ENCODE assay signal across 31 mouse cellular contexts in genomic region chr11:67078000-67078399, GRCm38 (mm10). TPM values are rescaled to one million over a fixed set of nuclear protein-coding genes. Genes with fewer than 3 reads are reported as not detected.
DNase-seq lines count a peak whose midpoint lies in the region; ATAC-seq and TF ChIP-seq lines count a peak whose summit lies in the region.
"Had no signal": no experiment of that assay in that cellular context is flagged by ENCODE, and none has a peak within 500 bp of the region (broad histone marks: within the 10 kb centered on the region; RNA-seq: fewer than 3 reads in every experiment).

TSS of gene Myh3 (plus strand) at chr11:67078300.

- no peaks in the 10 kb centered on the region for H3K79me2 ChIP-seq in myocyte (ENCODE audit: control insufficient read depth, insufficient read depth)

- no peak within 1 kb of the TSS for H3K4me2 ChIP-seq in midbrain, embryonic 16.5 days (ENCODE audit: low read length)
- no peak within 1 kb of the TSS for H3K4me2 ChIP-seq in embryonic facial prominence, embryonic 15.5 days (replicated peaks)
- peak within 1 kb of the TSS; percentile 65 for H3K4me2 ChIP-seq in myocyte (ENCODE audit: low read depth)
- H3K4me2 ChIP-seq: heart, embryonic 15.5 days; hindbrain, embryonic 15.5 days; liver, embryonic 15.5 days; lung, embryonic 14.5 days; midbrain, embryonic 11.5 days had no signal

- H3K9ac ChIP-seq in midbrain, embryonic 16.5 days (ENCODE audit: low read depth, low read length): no peak within 1 kb of the TSS
- no peak within 1 kb of the TSS for H3K9ac ChIP-seq in embryonic facial prominence, embryonic 15.5 days
- H3K9ac ChIP-seq: heart, embryonic 15.5 days; hindbrain, embryonic 15.5 days; liver, embryonic 15.5 days; lung, embryonic 14.5 days had no signal

- peak; percentile 74 for TF ChIP-seq POLR2A in myocyte (IDR thresholded peaks at IDR 0.05; ENCODE audit: insufficient read length, low read depth)

- peaks cover 41% of the 10 kb centered on the region for H3K4me1 ChIP-seq in midbrain, embryonic 10.5 days
- H3K4me1 ChIP-seq in midbrain, embryonic 16.5 days (ENCODE audit: control insufficient read depth, insufficient read depth, low read length): peaks cover 2% of the 10 kb centered on the region; the same call in 1 of the 2 replicates
- H3K4me1 ChIP-seq in embryonic facial prominence, embryonic 15.5 days: no peaks in the 10 kb centered on the region; the same call in 1 of the 2 replicates

- DNase-seq in gastrocnemius, postnatal 25 days: no peak
- no peak for DNase-seq in gastrocnemius, adult 8-10 months (ENCODE audit: low spot score in 2 of 2)
- no peak for DNase-seq in midbrain, embryonic 10.5 days (ENCODE audit: low spot score)
- DNase-seq: adrenal gland, postnatal 36 days; cerebellum, adult 18-20 months; heart, adult 11 months; heart, postnatal 4 days; kidney, adult 11 months; kidney, postnatal 36 days; lung, embryonic 14.5 days; lung, postnatal 14 days; right cerebral cortex, adult 18-20 months; right cerebral cortex, postnatal 4 days had no signal

- H3K9me3 ChIP-seq in midbrain, embryonic 10.5 days (replicated peaks): no peaks in the 10 kb centered on the region
- H3K9me3 ChIP-seq in midbrain, embryonic 16.5 days (replicated peaks; ENCODE audit: control insufficient read depth, low read length, poor library complexity, severe bottlenecking): no peaks in the 10 kb centered on the region
- no peaks in the 10 kb centered on the region for H3K9me3 ChIP-seq in embryonic facial prominence, embryonic 15.5 days (replicated peaks)
- H3K9me3 ChIP-seq: forebrain, embryonic 10.5 days; heart, embryonic 10.5 days; heart, embryonic 15.5 days; hindbrain, embryonic 15.5 days; liver, embryonic 15.5 days had no signal

- no peak within 1 kb of the TSS for H3ac ChIP-seq in myocyte (ENCODE audit: control insufficient read depth, insufficient read length)

- peaks cover 11% of the 10 kb centered on the region for H3K27me3 ChIP-seq in midbrain, embryonic 10.5 days (ENCODE audit: low read depth, poor library complexity, severe bottlenecking)
- H3K27me3 ChIP-seq in midbrain, embryonic 16.5 days (ENCODE audit: control insufficient read depth, insufficient read depth, low read depth, low read length): no peaks in the 10 kb centered on the region
- peaks cover 4% of the 10 kb centered on the region; the same call in 1 of the 2 replicates for H3K27me3 ChIP-seq in embryonic facial prominence, embryonic 15.5 days
- no peaks in the 10 kb centered on the region for H3K27me3 ChIP-seq in myocyte (ENCODE audit: control insufficient read depth, insufficient read depth, insufficient read length)

- no peak within 1 kb of the TSS for H3K4me3 ChIP-seq in midbrain, embryonic 10.5 days
- H3K4me3 ChIP-seq in midbrain, embryonic 16.5 days (ENCODE audit: low read depth, low read length): no peak within 1 kb of the TSS
- H3K4me3 ChIP-seq in embryonic facial prominence, embryonic 15.5 days (replicated peaks): peak within 1 kb of the TSS; percentile 3
- peak within 1 kb of the TSS; percentile 43 for H3K4me3 ChIP-seq in myocyte
- H3K4me3 ChIP-seq: forebrain, embryonic 10.5 days; heart, embryonic 10.5 days; heart, embryonic 15.5 days; hindbrain, embryonic 15.5 days; layer of hippocampus, adult 2 months; left cerebral cortex, adult 2 months; liver, embryonic 15.5 days had no signal

- WGBS in midbrain, embryonic 10.5 days: 92% methylated on average over 5 of the region's 5 CpGs
- 94% methylated on average over 5 of the region's 5 CpGs for WGBS in midbrain, embryonic 16.5 days
- WGBS in embryonic facial prominence, embryonic 15.5 days: 80% methylated on average over 5 of the region's 5 CpGs

- ATAC-seq in midbrain, embryonic 16.5 days: no peak
- ATAC-seq in embryonic facial prominence, embryonic 15.5 days (ENCODE audit: insufficient number of reproducible peaks, low FRiP score, low TSS enrichment, low read depth): no peak
- ATAC-seq in megakaryocyte, adult 5-6 weeks (ENCODE audit: poor library complexity, severe bottlenecking): no peak
- ATAC-seq in CD4-positive, CD25-positive, alpha-beta regulatory T cell, adult 4 months: no peak
- ATAC-seq: forebrain, embryonic 16.5 days; inflammation-experienced regulatory T-cells, adult 6 months had no signal

- H3K36me3 ChIP-seq in midbrain, embryonic 10.5 days: no peaks in the 10 kb centered on the region
- no peaks in the 10 kb centered on the region for H3K36me3 ChIP-seq in midbrain, embryonic 16.5 days (ENCODE audit: control insufficient read depth, insufficient read depth, low read length)
- no peaks in the 10 kb centered on the region for H3K36me3 ChIP-seq in embryonic facial prominence, embryonic 15.5 days
- no peaks in the 10 kb centered on the region for H3K36me3 ChIP-seq in myocyte (ENCODE audit: control insufficient read depth, insufficient read depth)
- H3K36me3 ChIP-seq: forebrain, embryonic 10.5 days; heart, embryonic 10.5 days; heart, embryonic 15.5 days; hindbrain, embryonic 15.5 days; liver, embryonic 15.5 days had no signal

- 0 out of 2 replicates have a peak within 1 kb of the TSS, but pooled peaks have one; percentile 13 for H3K27ac ChIP-seq in midbrain, embryonic 10.5 days (replicated peaks)
- H3K27ac ChIP-seq in midbrain, embryonic 16.5 days (ENCODE audit: low read length): no peak within 1 kb of the TSS
- 0 out of 2 replicates have a peak within 1 kb of the TSS, but pooled peaks have one; percentile 4 for H3K27ac ChIP-seq in embryonic facial prominence, embryonic 15.5 days (replicated peaks)
- H3K27ac ChIP-seq: heart, embryonic 10.5 days; heart, embryonic 15.5 days; hindbrain, embryonic 15.5 days; layer of hippocampus, adult 2 months; left cerebral cortex, adult 2 months; liver, embryonic 15.5 days had no signal

TF ChIP-seq in myocyte, 11 proteins besides CTCF, POLR2A, EP300 and RAD21:
- peak; percentile 43 for TF ChIP-seq SRF (IDR thresholded peaks at IDR 0.05; ENCODE audit: control insufficient read depth, insufficient read length, low read depth)
- no peak for TF ChIP-seq REST (IDR thresholded peaks at IDR 0.05; ENCODE audit: insufficient read depth, insufficient read length)

RNA-seq across cellular contexts. Expression of gene Myh3, which starts in this region (rescaled TPM):
- 10 to 100 TPM; 11.9 to 13.1 TPM for total RNA-seq in gastrocnemius, postnatal 25 days (2021)
- total RNA-seq in gastrocnemius, adult 8-10 months (2022): 1 to 10 TPM; 4.4 to 9.9 (median 6.9) TPM
- polyA plus RNA-seq in midbrain, embryonic 10.5 days (2016; fragmentation: Nextera tagmentation; extraction: Ambion mirVana): 0.11 and 0.37 TPM in 2 replicates
- polyA plus RNA-seq in midbrain, embryonic 16.5 days (2015; fragmentation: Nextera tagmentation; extraction: Ambion mirVana): 0.14 and 0.22 TPM in 2 replicates
- polyA plus RNA-seq in embryonic facial prominence, embryonic 15.5 days (2015; fragmentation: Nextera tagmentation; extraction: Ambion mirVana): 150 and 219 TPM in 2 replicates
- 876 TPM for polyA plus RNA-seq in myocyte (2012; fragmentation: generic; extraction: Trizol)
- 0.07 TPM in 1 of 2 replicates, not detected in the other for total RNA-seq in megakaryocyte, adult 5-6 weeks (2015)
- total RNA-seq in megakaryocyte, adult 5-6 weeks (2017): not detected in 2 replicates
- under 1 TPM; 0.12 to 0.23 TPM for polyA plus RNA-seq in CD4-positive, CD25-positive, alpha-beta regulatory T cell, adult 4 months (2017; shearing (Covaris generic))
- total RNA-seq: common myeloid progenitor, adult 5-6 weeks; liver, adult 2 months had no signal
- polyA plus RNA-seq: liver, adult 2 months; spleen, adult 2 months had no signal

Comparison
In these comparisons a context has a peak if more than half of its experiments do, and no peak if none do; other contexts are left out.
1. RNA of gene Myh3 (total RNA-seq): 11.9 to 13.1 TPM in gastrocnemius, postnatal 25 days and 4.4 to 9.9 TPM in gastrocnemius, adult 8-10 months; 0.07 TPM in megakaryocyte, adult 5-6 weeks; every median in the first group is over 4 times any median in the second.
2. RNA of gene Myh3 (polyA plus RNA-seq): 876 TPM in myocyte (single experiment) and 150 to 219 TPM in embryonic facial prominence, embryonic 15.5 days; 0.12 to 0.23 TPM in CD4-positive, CD25-positive, alpha-beta regulatory T cell, adult 4 months, 0.14 to 0.22 TPM in midbrain, embryonic 16.5 days and 0.11 to 0.37 TPM in midbrain, embryonic 10.5 days; every median in the first group is over 100 times any median in the second.
3. H3K4me3 ChIP-seq: peak in embryonic facial prominence, embryonic 15.5 days (single experiment) and myocyte (single experiment); none in midbrain, embryonic 10.5 days (single experiment) and midbrain, embryonic 16.5 days (single experiment).